Mouse (Mus musculus) left cerebral cortex, adult 8-10 months (tissue): Measurements from ENCODE around the gene Slc25a35. TPM values are rescaled to one million over a fixed set of nuclear protein-coding genes. Genes with fewer than 3 reads are reported as not detected.
"Not testable (repeated sequence)": the region's sequence is repeated elsewhere in the genome, so short reads cannot be mapped to it uniquely, and the experiment has no call there.

Experiments used
- DNase-seq, 2 experiments: peaks; one replicate each; pipeline ENCODE4 v3.0.0; 2022; ENCODE audit warnings: low spot score in 2 of 2
- total RNA-seq, 4 experiments: library from RNA; stranded (reverse); gene quantifications; 2 replicates each; pipeline ENCODE4 v1.2.4; 2022

Slc25a35 gene
- total RNA-seq: 1 to 10 TPM; 4.0 to 8.6 (median 7.1) TPM

- DNase-seq: peak; percentile 76 to 91
Observed at GRCm38 (mm10) chr11:68967337-68968282, at the start of gene Slc25a35. Gene Slc25a35, plus strand, starts transcription at chr11:68968131.

- no peak for DNase-seq
Observed at GRCm38 (mm10) chr11:68923191-68923590, 44.7 kb upstream of the Slc25a35 start.

- no peak for DNase-seq
Observed at GRCm38 (mm10) chr11:68924749-68925148, 43.2 kb upstream of the Slc25a35 start.

- DNase-seq: no peak
Observed at GRCm38 (mm10) chr11:68926981-68927380, 41.0 kb upstream of the Slc25a35 start, which contains the start of gene Odf4. Gene Odf4, minus strand, starts transcription at chr11:68927081.

- DNase-seq: no peak
Observed at GRCm38 (mm10) chr11:68929947-68930346, 38.0 kb upstream of the Slc25a35 start.

GRCm38 (mm10) chr11:68933885-68934507, 33.9 kb upstream of the Slc25a35 start:
- DNase-seq: no peak

- DNase-seq: not testable (repeated sequence)
Observed at GRCm38 (mm10) chr11:68936951-68937350, 31.0 kb upstream of the Slc25a35 start.

- peak; percentile 76 to 88 for DNase-seq
Observed at GRCm38 (mm10) chr11:68939451-68940304, 28.3 kb upstream of the Slc25a35 start.

- DNase-seq: no peak
Observed at GRCm38 (mm10) chr11:68940516-68940915, 27.4 kb upstream of the Slc25a35 start.

- no peak for DNase-seq
Observed at GRCm38 (mm10) chr11:68942731-68943130, 25.2 kb upstream of the Slc25a35 start.

GRCm38 (mm10) chr11:68945245-68945644, 22.7 kb upstream of the Slc25a35 start:
- no peak for DNase-seq

- DNase-seq: no peak
Observed at GRCm38 (mm10) chr11:68946001-68946400, 21.9 kb upstream of the Slc25a35 start.

GRCm38 (mm10) chr11:68946806-68947440, 21.0 kb upstream of the Slc25a35 start:
- peak in 1 of 2 experiments; percentile 77 for DNase-seq

- peak in 1 of 2 experiments; percentile 48 for DNase-seq
Observed at GRCm38 (mm10) chr11:68947542-68947993, 20.4 kb upstream of the Slc25a35 start.

GRCm38 (mm10) chr11:68953903-68954302, 14.0 kb upstream of the Slc25a35 start:
- DNase-seq: no peak

GRCm38 (mm10) chr11:68954408-68954807, 13.5 kb upstream of the Slc25a35 start:
- DNase-seq: no peak

- DNase-seq: no peak
Observed at GRCm38 (mm10) chr11:68955473-68955872, 12.5 kb upstream of the Slc25a35 start.

GRCm38 (mm10) chr11:68956107-68956506, 11.8 kb upstream of the Slc25a35 start:
- no peak for DNase-seq

GRCm38 (mm10) chr11:68956697-68957096, 11.2 kb upstream of the Slc25a35 start:
- DNase-seq: no peak

GRCm38 (mm10) chr11:68957308-68957707, 10.6 kb upstream of the Slc25a35 start, which contains the start of gene Arhgef15:
Gene Arhgef15, minus strand, starts transcription at chr11:68957480.
- DNase-seq: no peak

GRCm38 (mm10) chr11:68957971-68958370, 10.0 kb upstream of the Slc25a35 start:
- no peak for DNase-seq
